Mouse (Mus musculus) hindbrain, embryonic 14.5 days (tissue): ENCODE measurements around the gene Adi1. TPM values are rescaled to one million over a fixed set of nuclear protein-coding genes. Genes with fewer than 3 reads are reported as not detected.

Experiments
- ATAC-seq: fragments of 200-750 bp; cut with Nextera tagmentation; 2 replicates; pipeline ENCODE4 v1.8.0; 2017; ENCODE audit warnings: moderate number of reproducible peaks, mild to moderate bottlenecking, moderate TSS enrichment, moderate library complexity; ENCODE audit not compliant: low FRiP score
- DNase-seq: peaks from one replicate; pipeline ENCODE4 v3.0.0-alpha.2; 2015; ENCODE audit warnings: low spot score
- H3K27ac ChIP-seq: fragments of 300-500 bp; sonication (generic); 2 replicates; pipeline ENCODE4 v1.5.1; 2014; ENCODE audit warnings: mild to moderate bottlenecking, moderate library complexity
- H3K27me3 ChIP-seq: fragments of 300-500 bp; sonication (generic); 2 replicates; pipeline ENCODE4 v1.6.1; 2014; ENCODE audit warnings: mild to moderate bottlenecking, low read length, mixed read lengths; ENCODE audit not compliant: control insufficient read depth, insufficient read depth
- H3K36me3 ChIP-seq: fragments of 300-500 bp; sonication (generic); replicated peaks from 2 replicates; pipeline ENCODE4 v1.6.1; 2014; ENCODE audit not compliant: control insufficient read depth, insufficient read depth
- H3K4me1 ChIP-seq: fragments of 300-500 bp; sonication (generic); replicated peaks from 2 replicates; pipeline ENCODE4 v1.6.1; 2014; ENCODE audit warnings: antibody characterized with exemption, low read length, mixed read lengths; ENCODE audit not compliant: control insufficient read depth, insufficient read depth
- H3K4me2 ChIP-seq: fragments of 300-500 bp; sonication (generic); replicated peaks from 2 replicates; pipeline ENCODE4 v1.6.1; 2014; ENCODE audit warnings: mild to moderate bottlenecking, moderate library complexity
- H3K4me3 ChIP-seq: fragments of 300-500 bp; sonication (generic); replicated peaks from 2 replicates; pipeline ENCODE4 v1.5.1; 2014; ENCODE audit warnings: mild to moderate bottlenecking, low read length
- H3K9ac ChIP-seq: fragments of 300-500 bp; sonication (generic); 2 replicates; pipeline ENCODE4 v1.6.1; 2014
- H3K9me3 ChIP-seq: fragments of 300-500 bp; sonication (generic); 2 replicates; pipeline ENCODE4 v1.6.1; 2016; ENCODE audit warnings: low read length; ENCODE audit not compliant: control insufficient read depth
- WGBS: fragments of 180-500 bp; shearing (Covaris S2); extraction: QIAGEN DNeasy Blood & Tissue Kit; methylation state at CpG from one replicate; pipeline ENCODE4 v1.1.7; 2014; 5-methylcytosine and 5-hydroxymethylcytosine counted together
- microRNA-seq: library from miRNA; unstranded; fragments of <30 nt; microRNA quantifications from one replicate; pipeline ENCODE4, GENCODE M21; 2016
- polyA plus RNA-seq: library from polyadenylated mRNA; unstranded; fragments of >200 nt; fragmentation: Nextera tagmentation; extraction: Ambion mirVana; gene quantifications from 2 replicates; pipeline ENCODE4 v1.2.1, GENCODE M21; 2014

Gene Adi1
- polyA plus RNA-seq, 1 experiment from 2014 or later, result 27.5 TPM

GRCm38 (mm10) chr12:28724366-28724765 lies 49.3 kb downstream of the Adi1 start:
- peaks cover 30% of the 10 kb centered on the region for H3K36me3 ChIP-seq
- 62% methylated on average over 3 of the region's 3 CpGs for WGBS
- no peak overlapping the region for H3K4me2 ChIP-seq
- no peak overlapping the region for H3K27ac ChIP-seq
- H3K4me3 ChIP-seq, result no peak overlapping the region
- ATAC-seq (no peak), DNase-seq (no peak)
- H3K27me3 ChIP-seq, result no peaks in the 10 kb centered on the region
- no peak overlapping the region for H3K9ac ChIP-seq
- H3K9me3 ChIP-seq, result no peaks in the 10 kb centered on the region
- H3K4me1 ChIP-seq, result 0 out of 2 replicates have a peak, but pooled peaks cover 3% of the 10 kb centered on the region

GRCm38 (mm10) chr12:28726204-28726603 lies 51.2 kb downstream of the Adi1 start:
- WGBS, result 95% methylated on average over 4 of the region's 4 CpGs

GRCm38 (mm10) chr12:28727061-28727460 lies 52.0 kb downstream of the Adi1 start:
- WGBS, result 90% methylated on average over 5 of the region's 5 CpGs

More at GRCm38 (mm10) chr12:28726204-28726603, 51.2 kb downstream of the Adi1 start:
- H3K36me3 ChIP-seq, result peaks cover 20% of the 10 kb centered on the region
- 0 out of 2 replicates have a peak, but pooled peaks cover 3% of the 10 kb centered on the region for H3K4me1 ChIP-seq
- no peak overlapping the region for H3K27ac ChIP-seq
- no peaks in the 10 kb centered on the region for H3K9me3 ChIP-seq
- ATAC-seq, result no peak
- H3K9ac ChIP-seq, result no peak overlapping the region
- H3K27me3 ChIP-seq, result no peaks in the 10 kb centered on the region
- no peak for DNase-seq
- no peak overlapping the region for H3K4me3 ChIP-seq
- no peak overlapping the region for H3K4me2 ChIP-seq

More at GRCm38 (mm10) chr12:28727061-28727460, 52.0 kb downstream of the Adi1 start:
- no peak overlapping the region for H3K9ac ChIP-seq
- peaks cover 17% of the 10 kb centered on the region for H3K36me3 ChIP-seq
- H3K27ac ChIP-seq, result no peak overlapping the region
- no peak overlapping the region for H3K4me3 ChIP-seq
- 0 out of 2 replicates have a peak, but pooled peaks cover 3% of the 10 kb centered on the region for H3K4me1 ChIP-seq
- H3K9me3 ChIP-seq, result no peaks in the 10 kb centered on the region
- H3K4me2 ChIP-seq, result no peak overlapping the region
- ATAC-seq (no peak), DNase-seq (no peak)
- H3K27me3 ChIP-seq, result no peaks in the 10 kb centered on the region

Small RNAs within 50 kb of the gene (microRNA-seq; reads per million reads assigned to microRNA genes)
- gene Mir6937, result not detected

Other genes with a start within 250 kb of the Adi1 start
- gene Dcdc2c, start 122.8 kb upstream of the Adi1 start, polyA plus RNA-seq, result 0.13 TPM in 1 of 2 replicates, not detected in the other
- 0.37 TPM in 1 of 2 replicates, not detected in the other for gene Allc, start 92.7 kb upstream of the Adi1 start, polyA plus RNA-seq
- 0.87 and 1.1 TPM in 2 replicates for gene Colec11, start 51.9 kb upstream of the Adi1 start, polyA plus RNA-seq
- gene Rps7, start 39.3 kb upstream of the Adi1 start, polyA plus RNA-seq, result 558 and 621 TPM in 2 replicates
- gene Rnaseh1, start 25.6 kb upstream of the Adi1 start, polyA plus RNA-seq, result 17.6 and 18.8 TPM in 2 replicates
- 39.1 and 41.3 TPM in 2 replicates for gene Trappc12, start 75.2 kb downstream of the Adi1 start, polyA plus RNA-seq
- 68.2 and 75.3 TPM in 2 replicates for gene Eipr1, start 76.6 kb downstream of the Adi1 start, polyA plus RNA-seq